In genomic region chr4:86406501-86407199, GRCm38 (mm10) we compare ENCODE assay signal across 12 mouse cellular contexts.
A peak's percentile ranks its signal among the peaks of the same experiment; 100 is the strongest.
DNase-seq lines count a peak whose midpoint lies in the region; ATAC-seq lines count a peak whose summit lies in the region.
"Had no signal": no experiment of that assay in that cellular context is flagged by ENCODE, and none has a peak within 500 bp of the region (broad histone marks: within the 10 kb centered on the region; RNA-seq: fewer than 3 reads in every experiment).

No protein-coding gene starts in this region.

- 33% methylated on average over 7 of the region's 7 CpGs for WGBS in kidney, embryonic 14.5 days
- WGBS in embryonic facial prominence, embryonic 12.5 days: 37% methylated on average over 7 of the region's 7 CpGs
- WGBS in limb, embryonic 13.5 days: 38% methylated on average over 7 of the region's 7 CpGs

- peaks cover 18% of the 10 kb centered on the region for H3K4me1 ChIP-seq in kidney, embryonic 14.5 days (ENCODE audit: control insufficient read depth, insufficient read depth, low read length)
- peaks cover 23% of the 10 kb centered on the region for H3K4me1 ChIP-seq in embryonic facial prominence, embryonic 12.5 days
- H3K4me1 ChIP-seq in limb, embryonic 13.5 days: peaks cover 40% of the 10 kb centered on the region

- no peaks in the 10 kb centered on the region for H3K36me3 ChIP-seq in kidney, embryonic 14.5 days (ENCODE audit: control insufficient read depth, insufficient read depth, low read length)
- H3K36me3 ChIP-seq in embryonic facial prominence, embryonic 12.5 days: no peaks in the 10 kb centered on the region
- H3K36me3 ChIP-seq in limb, embryonic 13.5 days: peaks cover 4% of the 10 kb centered on the region; the same call in 1 of the 2 replicates

- peak overlapping the region; percentile 53; the same call in 1 of the 2 replicates for H3K27ac ChIP-seq in kidney, embryonic 14.5 days (ENCODE audit: low read depth, low read length)
- peak overlapping the region; percentile 52 for H3K27ac ChIP-seq in embryonic facial prominence, embryonic 12.5 days
- H3K27ac ChIP-seq in limb, embryonic 13.5 days: peak overlapping the region; percentile 72
- H3K27ac ChIP-seq: macrophage had no signal

- DNase-seq in kidney, adult 11 months: no peak
- DNase-seq in embryo, embryonic 10.5 days (ENCODE audit: low spot score): peak; percentile 72
- no peak for DNase-seq in urinary bladder, postnatal 4 days (ENCODE audit: low spot score in 2 of 2)
- DNase-seq: cerebellum, adult 9-10 months; heart, postnatal 10 days; left cerebral cortex, postnatal 4 days; thymus, postnatal 25 days had no signal

- H3K9me3 ChIP-seq in kidney, embryonic 14.5 days (ENCODE audit: control insufficient read depth, low read length): no peaks in the 10 kb centered on the region
- no peaks in the 10 kb centered on the region for H3K9me3 ChIP-seq in embryonic facial prominence, embryonic 12.5 days
- H3K9me3 ChIP-seq in limb, embryonic 13.5 days: no peaks in the 10 kb centered on the region

- ATAC-seq in kidney, embryonic 14.5 days (ENCODE audit: low FRiP score, low TSS enrichment): peak; percentile 81
- no peak for ATAC-seq in embryonic facial prominence, embryonic 12.5 days (ENCODE audit: insufficient number of reproducible peaks, insufficient read depth, low FRiP score, low TSS enrichment)
- peak; percentile 45; the same call in 1 of the 2 replicates for ATAC-seq in limb, embryonic 13.5 days (ENCODE audit: low FRiP score, low read depth)
- ATAC-seq in inflammation-experienced regulatory T-cells, adult 6 months: no peak

- no peak overlapping the region for H3K9ac ChIP-seq in kidney, embryonic 14.5 days (ENCODE audit: low read depth, low read length)
- H3K9ac ChIP-seq in embryonic facial prominence, embryonic 12.5 days: no peak overlapping the region
- H3K9ac ChIP-seq in limb, embryonic 13.5 days: no peak overlapping the region

- H3K27me3 ChIP-seq in kidney, embryonic 14.5 days (ENCODE audit: control insufficient read depth, insufficient read depth, low read length): no peaks in the 10 kb centered on the region
- no peaks in the 10 kb centered on the region for H3K27me3 ChIP-seq in embryonic facial prominence, embryonic 12.5 days
- H3K27me3 ChIP-seq in limb, embryonic 13.5 days: no peaks in the 10 kb centered on the region

- H3K4me3 ChIP-seq in kidney, embryonic 14.5 days (ENCODE audit: low read length): no peak overlapping the region
- H3K4me3 ChIP-seq in embryonic facial prominence, embryonic 12.5 days: no peak overlapping the region
- H3K4me3 ChIP-seq in limb, embryonic 13.5 days: no peak overlapping the region

- no peak overlapping the region for H3K4me2 ChIP-seq in kidney, embryonic 14.5 days (replicated peaks; ENCODE audit: low read depth, low read length)
- no peak overlapping the region for H3K4me2 ChIP-seq in embryonic facial prominence, embryonic 12.5 days (replicated peaks)
- no peak overlapping the region for H3K4me2 ChIP-seq in limb, embryonic 13.5 days (replicated peaks)

Comparison
In these comparisons a context has a peak if more than half of its experiments do, and no peak if none do; other contexts are left out.
1. ATAC-seq: peak in kidney, embryonic 14.5 days (single experiment) and limb, embryonic 13.5 days (single experiment); none in embryonic facial prominence, embryonic 12.5 days (single experiment) and inflammation-experienced regulatory T-cells, adult 6 months (single experiment).
2. Peak in every context shown above with its lines, with median percentiles within 50 percentile points of each other: H3K27ac ChIP-seq.